Mouse (Mus musculus) kidney, embryonic 16.5 days (tissue): ENCODE results near the gene Gfpt1. TPM values are rescaled to one million over a fixed set of nuclear protein-coding genes. Genes with fewer than 3 reads are reported as not detected.
A peak's percentile ranks its signal among the peaks of the same experiment; 100 is the strongest.

Experiments used
- ATAC-seq: fragments of 200-750 bp; cut with Nextera tagmentation; 2 replicates; pipeline ENCODE4 v1.8.0; 2017; ENCODE audit warnings: moderate TSS enrichment; ENCODE audit not compliant: low FRiP score, low TSS enrichment
- H3K27ac ChIP-seq: fragments of 300-500 bp; sonication (generic); 2 replicates; pipeline ENCODE4 v1.5.1; 2014; ENCODE audit warnings: low read length
- H3K27me3 ChIP-seq: fragments of 300-500 bp; sonication (generic); 2 replicates; pipeline ENCODE4 v1.6.1; 2014; ENCODE audit warnings: low read length, control low read depth, mixed read lengths; ENCODE audit not compliant: insufficient read depth
- H3K36me3 ChIP-seq: fragments of 300-500 bp; sonication (generic); 2 replicates; pipeline ENCODE4 v1.6.1; 2014; ENCODE audit warnings: low read length, control low read depth, mixed read lengths; ENCODE audit not compliant: insufficient read depth
- H3K4me1 ChIP-seq: fragments of 300-500 bp; sonication (generic); 2 replicates; pipeline ENCODE4 v1.6.1; 2014; ENCODE audit warnings: low read length, control low read depth, mixed read lengths; ENCODE audit not compliant: insufficient read depth
- H3K4me2 ChIP-seq: fragments of 300-500 bp; sonication (generic); replicated peaks from 2 replicates; pipeline ENCODE4 v1.6.1; 2014; ENCODE audit warnings: low read depth, low read length
- H3K4me3 ChIP-seq: fragments of 300-500 bp; sonication (generic); 2 replicates; pipeline ENCODE4 v1.5.1; 2014; ENCODE audit warnings: mild to moderate bottlenecking, low read length
- H3K9ac ChIP-seq: fragments of 300-500 bp; sonication (generic); replicated peaks from 2 replicates; pipeline ENCODE4 v1.6.1; 2014; ENCODE audit warnings: low read length
- H3K9me3 ChIP-seq: fragments of 300-500 bp; sonication (generic); 2 replicates; pipeline ENCODE4 v1.6.1; 2016; ENCODE audit warnings: low read length, control low read depth
- WGBS: fragments of 180-500 bp; shearing (Covaris S2); extraction: QIAGEN DNeasy Blood & Tissue Kit; methylation state at CpG from one replicate; pipeline ENCODE4 v1.1.7; 2014; 5-methylcytosine and 5-hydroxymethylcytosine counted together
- polyA plus RNA-seq: library from polyadenylated mRNA; unstranded; fragments of >200 nt; fragmentation: Nextera tagmentation; extraction: Ambion mirVana; gene quantifications from 2 replicates; pipeline ENCODE4 v1.2.1, GENCODE M21; 2015

Gfpt1 gene
- polyA plus RNA-seq, result 18.1 and 20.7 TPM in 2 replicates

DNA sequence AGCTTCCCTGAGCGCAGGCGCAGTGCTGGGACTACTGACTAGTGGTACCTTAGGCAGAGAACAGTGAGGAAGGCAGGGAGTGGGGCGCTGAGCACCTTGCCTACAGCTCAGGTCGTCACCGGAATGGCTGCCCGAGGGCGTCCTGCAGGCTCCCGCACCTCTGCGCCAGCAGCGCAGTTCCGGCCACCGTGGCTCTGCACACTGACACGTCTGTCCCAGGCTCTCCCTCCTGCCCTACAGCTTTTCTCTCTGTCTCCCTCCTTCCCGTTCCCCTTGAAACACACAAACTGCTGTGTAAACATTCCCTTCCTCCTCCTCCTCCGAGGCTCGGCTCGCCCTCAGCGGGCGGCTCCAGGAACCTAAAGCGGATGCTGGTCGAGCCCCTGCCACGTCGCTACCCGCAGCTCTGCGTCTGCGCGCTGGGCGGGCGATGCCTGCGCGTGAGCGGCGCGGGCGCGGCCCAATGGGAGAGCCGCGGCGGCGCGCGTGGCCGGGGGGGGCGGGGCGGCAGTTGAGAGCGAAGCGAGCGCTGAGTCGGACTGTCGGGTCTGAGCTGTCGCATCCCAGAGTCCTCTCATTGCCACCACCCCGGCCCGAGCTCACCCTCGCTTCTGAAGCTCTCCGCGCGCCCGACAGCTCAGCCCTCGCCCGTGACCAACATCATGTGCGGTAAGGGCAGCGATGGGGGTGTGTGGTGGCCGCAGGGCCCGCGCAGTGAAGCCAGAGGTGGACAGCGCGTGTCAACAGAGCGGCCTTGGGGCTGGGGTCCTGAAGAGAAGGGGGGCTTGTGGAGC lies at the start of gene Gfpt1:
Gene Gfpt1, plus strand, starts transcription at position 510 of the 794 bp plus-strand sequence.
- Histone ChIP-seq H3K27me3 (no peaks in the 10 kb centered on the region), H3K4me1 (peaks cover 16% of the 10 kb centered on the region), H3K9me3 (no peaks in the 10 kb centered on the region), H3K4me3 (peak within 1 kb of the TSS; percentile 87), H3K27ac (peak within 1 kb of the TSS; percentile 99), H3K4me2 (peak within 1 kb of the TSS; percentile 69), H3K36me3 (no peaks in the 10 kb centered on the region), H3K9ac (peak within 1 kb of the TSS; percentile 94)
- WGBS, result under 1% methylated on average over 68 of the region's 68 CpGs
- peak; percentile 99 for ATAC-seq

DNA sequence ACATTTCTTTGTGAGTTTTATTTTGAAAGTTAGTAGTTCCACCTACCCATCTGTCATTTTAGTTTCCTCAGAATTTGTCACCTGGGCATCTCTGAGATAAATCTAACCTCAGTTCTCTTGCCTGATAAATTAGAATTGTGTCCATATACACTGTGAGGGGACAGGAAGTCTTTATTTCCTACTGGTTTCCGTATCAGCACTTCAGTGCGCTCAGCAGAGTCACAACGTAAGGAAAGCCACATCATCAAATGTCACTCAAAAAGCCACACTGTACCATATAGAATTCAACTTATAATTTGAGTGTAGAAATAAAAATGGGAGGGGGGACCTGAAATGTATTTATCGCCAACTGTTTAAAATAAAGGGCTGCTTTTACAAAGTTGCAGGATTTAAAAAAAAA lies 48.4 kb upstream of the Gfpt1 start:
- no peak overlapping the region for H3K9ac ChIP-seq
- H3K4me1 ChIP-seq, result no peaks in the 10 kb centered on the region
- H3K4me2 ChIP-seq, result no peak overlapping the region
- no peak overlapping the region for H3K4me3 ChIP-seq
- WGBS, result 75% methylated on average over 4 of the region's 4 CpGs
- no peak overlapping the region for H3K27ac ChIP-seq
- H3K9me3 ChIP-seq, result no peaks in the 10 kb centered on the region
- peaks cover 24% of the 10 kb centered on the region for H3K36me3 ChIP-seq
- H3K27me3 ChIP-seq, result no peaks in the 10 kb centered on the region
- no peak for ATAC-seq

DNA sequence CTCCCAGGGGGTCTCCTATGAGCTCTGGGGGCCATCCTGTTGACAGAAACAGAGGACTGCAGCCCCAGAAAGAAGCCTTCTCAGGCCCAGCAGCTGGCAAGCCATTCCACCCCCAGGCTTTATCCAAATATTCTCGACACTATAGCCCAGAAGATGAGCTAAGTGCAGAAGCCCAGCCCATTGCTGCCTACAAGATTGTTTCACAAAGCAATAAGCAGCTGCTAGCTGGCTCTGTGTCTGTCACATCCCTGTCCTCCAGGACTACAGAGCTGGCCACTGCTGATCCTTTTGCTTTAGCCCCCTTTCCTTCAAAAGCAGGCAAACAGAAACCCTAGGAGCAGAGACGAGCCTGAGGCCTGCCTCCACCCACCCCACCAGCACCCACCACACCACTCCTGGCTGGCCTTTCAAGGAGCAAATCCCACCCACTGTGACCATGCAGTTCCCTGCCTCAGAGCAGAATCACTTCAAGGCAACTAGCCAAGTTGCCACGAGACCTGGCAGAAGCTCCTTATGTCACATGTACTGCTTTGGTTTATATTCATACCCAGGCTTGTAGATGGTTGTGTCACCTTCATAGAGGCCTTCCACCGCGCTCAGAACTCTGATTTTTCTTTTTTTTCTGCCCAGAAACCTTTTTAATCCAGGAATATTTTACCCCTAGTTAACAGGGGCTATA lies 45.9 kb upstream of the Gfpt1 start:
- Histone ChIP-seq H3K27me3 (no peaks in the 10 kb centered on the region), H3K36me3 (peaks cover 24% of the 10 kb centered on the region), H3K27ac (no peak overlapping the region), H3K4me1 (no peaks in the 10 kb centered on the region), H3K9ac (no peak overlapping the region), H3K4me3 (no peak overlapping the region), H3K9me3 (no peaks in the 10 kb centered on the region), H3K4me2 (no peak overlapping the region)
- ATAC-seq, result no peak
- WGBS, result 80% methylated on average over 5 of the region's 5 CpGs

DNA sequence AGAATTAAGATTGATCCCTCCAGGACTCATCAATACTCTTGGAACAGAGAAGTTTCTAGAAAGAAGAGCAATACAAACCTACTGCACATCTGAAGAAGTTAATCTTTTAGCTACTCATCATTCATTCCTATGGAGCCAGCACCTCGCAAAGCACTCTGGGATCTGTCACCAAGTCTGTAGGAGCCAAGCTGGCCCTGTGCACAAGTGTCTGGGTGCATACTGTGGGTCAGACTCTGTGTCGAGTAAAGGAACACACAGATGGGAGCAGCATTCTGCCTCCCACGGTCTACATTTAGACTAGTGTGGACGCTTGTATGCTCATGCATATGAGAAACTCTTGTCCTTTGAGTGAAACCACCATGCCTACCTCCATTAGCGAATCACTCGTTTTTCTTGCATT lies 45.3 kb upstream of the Gfpt1 start:
- no peak overlapping the region for H3K9ac ChIP-seq
- ATAC-seq, result no peak
- H3K27me3 ChIP-seq, result no peaks in the 10 kb centered on the region
- H3K9me3 ChIP-seq, result no peaks in the 10 kb centered on the region
- H3K4me1 ChIP-seq, result 0 out of 2 replicates have a peak, but pooled peaks cover 4% of the 10 kb centered on the region
- peaks cover 24% of the 10 kb centered on the region for H3K36me3 ChIP-seq
- 89% methylated on average over 6 of the region's 6 CpGs for WGBS
- H3K27ac ChIP-seq, result no peak overlapping the region
- no peak overlapping the region for H3K4me3 ChIP-seq
- no peak overlapping the region for H3K4me2 ChIP-seq

GRCm38 (mm10) chr6:87001995-87002394 lies 40.7 kb upstream of the Gfpt1 start:
- H3K4me2 ChIP-seq, result no peak overlapping the region
- H3K36me3 ChIP-seq, result peaks cover 11% of the 10 kb centered on the region
- ATAC-seq, result no peak
- no peak overlapping the region for H3K4me3 ChIP-seq
- no peaks in the 10 kb centered on the region for H3K27me3 ChIP-seq
- WGBS, result 88% methylated on average over 6 of the region's 6 CpGs
- H3K9me3 ChIP-seq, result no peaks in the 10 kb centered on the region
- H3K9ac ChIP-seq, result no peak overlapping the region
- H3K4me1 ChIP-seq, result 0 out of 2 replicates have a peak, but pooled peaks cover 4% of the 10 kb centered on the region
- no peak overlapping the region; the same call in 1 of the 2 replicates for H3K27ac ChIP-seq

GRCm38 (mm10) chr6:87002521-87003055 lies 40.1 kb upstream of the Gfpt1 start:
- Histone ChIP-seq H3K27ac (no peak overlapping the region; the same call in 1 of the 2 replicates), H3K9ac (0 out of 2 replicates have a peak overlapping the region, but pooled peaks have one; percentile 14), H3K36me3 (peaks cover 7% of the 10 kb centered on the region), H3K4me3 (no peak overlapping the region), H3K9me3 (no peaks in the 10 kb centered on the region), H3K4me1 (0 out of 2 replicates have a peak, but pooled peaks cover 4% of the 10 kb centered on the region), H3K4me2 (no peak overlapping the region), H3K27me3 (no peaks in the 10 kb centered on the region)
- ATAC-seq, result peak; percentile 67
- WGBS, result 51% methylated on average over 8 of the region's 8 CpGs

DNA sequence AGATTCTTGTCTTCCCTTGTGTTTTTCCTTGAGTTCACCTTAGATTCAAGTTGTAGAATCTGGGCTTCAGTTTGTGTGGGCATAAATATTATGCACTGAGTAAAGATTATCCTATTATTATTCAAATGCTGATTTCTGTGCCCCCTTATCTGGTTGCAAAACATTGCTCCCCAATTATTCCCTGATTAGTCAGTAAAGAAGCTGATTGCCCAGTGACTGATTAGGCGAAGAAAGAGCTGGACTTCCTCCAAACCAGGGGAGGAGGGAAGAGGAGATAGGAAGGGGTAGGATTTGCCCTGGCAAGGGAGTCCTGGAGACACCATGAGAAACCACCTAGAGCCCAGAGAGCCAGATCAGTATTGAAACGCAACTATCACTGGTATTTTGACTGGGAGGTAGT lies 38.5 kb upstream of the Gfpt1 start:
- 79% methylated on average over 2 of the region's 2 CpGs for WGBS
- Histone ChIP-seq H3K4me1 (peaks cover 4% of the 10 kb centered on the region; the same call in 1 of the 2 replicates), H3K36me3 (no peaks in the 10 kb centered on the region; the same call in 1 of the 2 replicates), H3K4me2 (no peak overlapping the region), H3K27me3 (no peaks in the 10 kb centered on the region), H3K9me3 (no peaks in the 10 kb centered on the region), H3K9ac (no peak overlapping the region), H3K4me3 (no peak overlapping the region), H3K27ac (no peak overlapping the region)
- ATAC-seq, result no peak

- ATAC-seq, result no peak
- no peaks in the 10 kb centered on the region for H3K27me3 ChIP-seq
- no peaks in the 10 kb centered on the region for H3K9me3 ChIP-seq
- no peak overlapping the region for H3K4me3 ChIP-seq
- H3K27ac ChIP-seq, result no peak overlapping the region
- H3K9ac ChIP-seq, result no peak overlapping the region
- no peaks in the 10 kb centered on the region; the same call in 1 of the 2 replicates for H3K36me3 ChIP-seq
- H3K4me2 ChIP-seq, result no peak overlapping the region
- peaks cover 10% of the 10 kb centered on the region for H3K4me1 ChIP-seq
These were observed 37.1 kb upstream of the Gfpt1 start for GRCm38 (mm10) chr6:87005577-87005976.

DNA sequence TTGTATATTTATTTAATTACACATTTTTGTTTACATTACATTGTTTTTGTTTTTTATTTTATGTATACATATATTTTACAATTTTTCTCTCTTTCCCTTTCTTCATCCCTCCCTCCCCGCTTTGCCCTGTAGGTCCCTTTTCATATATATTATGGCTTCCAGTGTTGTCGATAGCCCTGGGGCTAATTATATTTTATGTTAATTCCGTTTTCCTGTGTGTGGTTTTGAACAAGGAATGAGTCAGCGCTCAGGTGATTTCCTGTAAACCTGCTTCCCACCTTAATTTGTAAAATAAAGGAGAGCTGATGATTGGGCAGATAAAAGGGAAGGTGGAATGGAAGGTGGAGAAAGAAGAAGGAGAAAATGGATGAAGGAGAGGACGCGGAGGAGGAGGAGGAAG lies 33.8 kb upstream of the Gfpt1 start, which contains the start of gene Nfu1:
Gene Nfu1, plus strand, starts transcription at position 350 of the 400 bp plus-strand sequence.
- Histone ChIP-seq H3K27me3 (no peaks in the 10 kb centered on the region), H3K27ac (peak within 1 kb of the TSS; percentile 65), H3K4me2 (peak within 1 kb of the TSS; percentile 58), H3K9ac (peak within 1 kb of the TSS; percentile 90), H3K4me3 (peak within 1 kb of the TSS; percentile 68), H3K4me1 (peaks cover 8% of the 10 kb centered on the region), H3K36me3 (0 out of 2 replicates have a peak, but pooled peaks cover 2% of the 10 kb centered on the region), H3K9me3 (no peaks in the 10 kb centered on the region)
- 65% methylated on average over 6 of the region's 6 CpGs for WGBS
- ATAC-seq, result no peak
